Mouse (Mus musculus): ENCODE data around the gene Ovol3. TPM values are rescaled to one million over a fixed set of nuclear protein-coding genes. Genes with fewer than 3 reads are reported as not detected.
"Not testable (repeated sequence)": the region's sequence is repeated elsewhere in the genome, so short reads cannot be mapped to it uniquely, and the experiment has no call there.

Ovol3 gene
- polyA plus RNA-seq, 1 experiment from 2014 or later = not detected

DNA sequence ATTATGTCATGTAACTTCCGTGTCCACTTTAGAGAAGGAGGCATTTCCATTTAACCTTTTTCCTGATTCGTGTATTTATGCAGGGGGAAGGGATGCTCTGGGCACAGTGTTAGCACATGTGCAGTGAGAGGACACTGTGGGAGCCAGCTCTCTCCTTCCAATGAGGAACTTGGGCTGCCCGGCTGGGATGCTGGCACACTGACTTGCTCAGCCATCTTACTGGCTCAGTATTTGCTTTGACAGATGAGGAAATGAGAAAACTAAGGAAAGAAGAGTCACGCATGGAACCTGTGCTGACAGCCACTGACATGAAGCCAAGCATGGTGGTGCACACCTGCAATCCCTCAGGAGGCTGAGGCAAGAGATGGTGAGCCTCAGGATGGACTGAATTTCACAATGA lies 34.1 kb upstream of the Ovol3 start:
- no peak overlapping the region for H3K4me3 ChIP-seq (ENCODE audit: low read depth, low read length)
- peaks cover 13% of the 10 kb centered on the region for H3K36me3 ChIP-seq (ENCODE audit: control insufficient read depth, insufficient read depth, low read length)
- no peak overlapping the region for H3K27ac ChIP-seq (ENCODE audit: low read depth)
- DNase-seq (ENCODE audit: low spot score) = no peak
- no peak overlapping the region for H3K4me2 ChIP-seq (ENCODE audit: low read length)
- no peaks in the 10 kb centered on the region for H3K27me3 ChIP-seq (replicated peaks; ENCODE audit: control insufficient read depth, insufficient read depth, low read length)
- ATAC-seq (replicated peaks; ENCODE audit: low FRiP score, low TSS enrichment, low read depth) = no peak
- no peaks in the 10 kb centered on the region for H3K9me3 ChIP-seq (ENCODE audit: control insufficient read depth, low read length)
- 91% methylated on average over 4 of the region's 4 CpGs for WGBS
- no peaks in the 10 kb centered on the region for H3K4me1 ChIP-seq (replicated peaks; ENCODE audit: control insufficient read depth, insufficient read depth, low read length)
- H3K9ac ChIP-seq (ENCODE audit: low read length) = no peak overlapping the region

- H3K27ac ChIP-seq (ENCODE audit: low read depth) = no peak overlapping the region
- no peaks in the 10 kb centered on the region for H3K4me1 ChIP-seq (replicated peaks; ENCODE audit: control insufficient read depth, insufficient read depth, low read length)
- 86% methylated on average over 3 of the region's 3 CpGs for WGBS
- H3K27me3 ChIP-seq (replicated peaks; ENCODE audit: control insufficient read depth, insufficient read depth, low read length) = no peaks in the 10 kb centered on the region
- no peak overlapping the region for H3K4me3 ChIP-seq (ENCODE audit: low read depth, low read length)
- no peak for DNase-seq (ENCODE audit: low spot score)
- no peaks in the 10 kb centered on the region for H3K9me3 ChIP-seq (ENCODE audit: control insufficient read depth, low read length)
- ATAC-seq (replicated peaks; ENCODE audit: low FRiP score, low TSS enrichment, low read depth) = no peak
- H3K4me2 ChIP-seq (ENCODE audit: low read length) = no peak overlapping the region
- peaks cover 24% of the 10 kb centered on the region for H3K36me3 ChIP-seq (ENCODE audit: control insufficient read depth, insufficient read depth, low read length)
- no peak overlapping the region for H3K9ac ChIP-seq (ENCODE audit: low read length)
Observed at GRCm38 (mm10) chr7:30266780-30267179, 31.3 kb upstream of the Ovol3 start.

DNA sequence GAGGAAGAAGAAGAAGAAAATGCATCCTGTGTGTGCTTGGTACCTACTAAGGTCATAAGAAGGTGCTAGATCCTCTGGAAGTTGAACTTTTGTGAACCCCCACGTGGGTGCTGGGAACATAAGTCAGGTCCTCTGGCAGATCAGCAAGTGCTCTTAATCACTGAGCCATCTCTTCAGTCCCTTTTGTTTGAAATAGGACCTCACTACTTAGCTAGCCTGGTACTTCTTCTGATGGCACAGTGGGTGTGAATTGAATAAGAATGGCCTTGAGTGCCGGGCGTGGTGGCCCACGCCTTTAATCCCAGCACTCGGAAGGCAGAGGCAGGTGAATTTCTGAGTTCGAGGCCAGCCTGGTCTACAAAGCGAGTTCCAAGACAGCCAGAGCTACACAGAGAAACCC lies 30.4 kb upstream of the Ovol3 start:
- DNase-seq (ENCODE audit: low spot score) = no peak
- Histone ChIP-seq H3K36me3 (ENCODE audit: control insufficient read depth, insufficient read depth, low read length) (peaks cover 24% of the 10 kb centered on the region), H3K4me2 (ENCODE audit: low read length) (no peak overlapping the region), H3K27ac (ENCODE audit: low read depth) (no peak overlapping the region), H3K9ac (ENCODE audit: low read length) (no peak overlapping the region), H3K27me3 (replicated peaks; ENCODE audit: control insufficient read depth, insufficient read depth, low read length) (no peaks in the 10 kb centered on the region), H3K9me3 (ENCODE audit: control insufficient read depth, low read length) (no peaks in the 10 kb centered on the region), H3K4me3 (ENCODE audit: low read depth, low read length) (no peak overlapping the region), H3K4me1 (replicated peaks; ENCODE audit: control insufficient read depth, insufficient read depth, low read length) (no peaks in the 10 kb centered on the region)
- 85% methylated on average over 7 of the region's 7 CpGs for WGBS
- no peak for ATAC-seq (replicated peaks; ENCODE audit: low FRiP score, low TSS enrichment, low read depth)

DNA sequence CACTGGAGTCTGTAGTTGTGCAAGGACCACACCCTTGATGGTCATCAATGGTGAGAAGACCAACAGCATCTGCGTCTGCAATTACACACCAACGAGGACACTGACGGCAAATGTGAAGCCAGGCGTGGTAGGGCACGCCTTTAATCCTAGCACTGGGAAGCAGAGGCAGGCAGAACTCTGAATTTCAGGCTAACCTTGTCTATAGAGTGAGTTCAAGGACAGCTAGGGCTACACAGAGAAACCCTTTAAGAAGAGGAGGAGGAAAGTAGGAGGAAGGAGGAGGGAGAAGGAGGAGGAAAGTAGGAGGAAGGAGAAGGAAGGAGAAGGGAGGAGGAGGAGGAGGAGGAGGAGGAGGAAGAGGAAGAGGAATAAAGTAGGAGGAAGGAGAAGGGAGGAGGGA lies 30.0 kb upstream of the Ovol3 start:
- no peak overlapping the region for H3K4me3 ChIP-seq (ENCODE audit: low read depth, low read length)
- no peak overlapping the region for H3K4me2 ChIP-seq (ENCODE audit: low read length)
- H3K9ac ChIP-seq (ENCODE audit: low read length) = no peak overlapping the region
- no peak for DNase-seq (ENCODE audit: low spot score)
- no peaks in the 10 kb centered on the region for H3K9me3 ChIP-seq (ENCODE audit: control insufficient read depth, low read length)
- ATAC-seq (replicated peaks; ENCODE audit: low FRiP score, low TSS enrichment, low read depth) = no peak
- WGBS = 93% methylated on average over 5 of the region's 5 CpGs
- H3K27ac ChIP-seq (ENCODE audit: low read depth) = no peak overlapping the region
- H3K27me3 ChIP-seq (replicated peaks; ENCODE audit: control insufficient read depth, insufficient read depth, low read length) = no peaks in the 10 kb centered on the region
- no peaks in the 10 kb centered on the region for H3K4me1 ChIP-seq (replicated peaks; ENCODE audit: control insufficient read depth, insufficient read depth, low read length)
- H3K36me3 ChIP-seq (ENCODE audit: control insufficient read depth, insufficient read depth, low read length) = peaks cover 24% of the 10 kb centered on the region

DNA sequence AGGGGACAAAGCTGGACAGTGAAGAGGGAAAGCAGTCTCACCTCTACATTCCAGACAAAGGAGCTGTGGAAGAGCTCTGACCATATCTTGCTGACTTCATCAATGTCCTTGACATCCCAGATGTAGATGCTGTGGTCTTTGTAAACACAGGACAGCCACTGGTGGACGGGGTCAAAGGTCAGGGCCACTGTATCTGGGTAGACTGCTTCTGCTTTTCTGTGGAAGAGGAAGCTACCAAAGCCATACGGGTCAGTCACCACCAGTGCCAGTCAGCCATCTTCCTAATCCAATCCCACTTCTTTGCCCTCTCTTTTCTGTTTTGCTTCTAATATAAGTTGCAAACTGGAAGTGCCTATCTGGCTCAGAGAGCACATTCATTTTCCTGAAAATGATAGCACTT lies 29.5 kb upstream of the Ovol3 start:
- ATAC-seq (replicated peaks; ENCODE audit: low FRiP score, low TSS enrichment, low read depth) (no peak), DNase-seq (ENCODE audit: low spot score) (no peak)
- no peaks in the 10 kb centered on the region for H3K27me3 ChIP-seq (replicated peaks; ENCODE audit: control insufficient read depth, insufficient read depth, low read length)
- no peak overlapping the region for H3K4me3 ChIP-seq (ENCODE audit: low read depth, low read length)
- H3K9ac ChIP-seq (ENCODE audit: low read length) = no peak overlapping the region
- H3K36me3 ChIP-seq (ENCODE audit: control insufficient read depth, insufficient read depth, low read length) = peaks cover 20% of the 10 kb centered on the region
- no peaks in the 10 kb centered on the region for H3K9me3 ChIP-seq (ENCODE audit: control insufficient read depth, low read length)
- H3K4me2 ChIP-seq (ENCODE audit: low read length) = no peak overlapping the region
- H3K4me1 ChIP-seq (replicated peaks; ENCODE audit: control insufficient read depth, insufficient read depth, low read length) = no peaks in the 10 kb centered on the region
- WGBS = 73% methylated on average over 2 of the region's 2 CpGs
- no peak overlapping the region for H3K27ac ChIP-seq (ENCODE audit: low read depth)

DNA sequence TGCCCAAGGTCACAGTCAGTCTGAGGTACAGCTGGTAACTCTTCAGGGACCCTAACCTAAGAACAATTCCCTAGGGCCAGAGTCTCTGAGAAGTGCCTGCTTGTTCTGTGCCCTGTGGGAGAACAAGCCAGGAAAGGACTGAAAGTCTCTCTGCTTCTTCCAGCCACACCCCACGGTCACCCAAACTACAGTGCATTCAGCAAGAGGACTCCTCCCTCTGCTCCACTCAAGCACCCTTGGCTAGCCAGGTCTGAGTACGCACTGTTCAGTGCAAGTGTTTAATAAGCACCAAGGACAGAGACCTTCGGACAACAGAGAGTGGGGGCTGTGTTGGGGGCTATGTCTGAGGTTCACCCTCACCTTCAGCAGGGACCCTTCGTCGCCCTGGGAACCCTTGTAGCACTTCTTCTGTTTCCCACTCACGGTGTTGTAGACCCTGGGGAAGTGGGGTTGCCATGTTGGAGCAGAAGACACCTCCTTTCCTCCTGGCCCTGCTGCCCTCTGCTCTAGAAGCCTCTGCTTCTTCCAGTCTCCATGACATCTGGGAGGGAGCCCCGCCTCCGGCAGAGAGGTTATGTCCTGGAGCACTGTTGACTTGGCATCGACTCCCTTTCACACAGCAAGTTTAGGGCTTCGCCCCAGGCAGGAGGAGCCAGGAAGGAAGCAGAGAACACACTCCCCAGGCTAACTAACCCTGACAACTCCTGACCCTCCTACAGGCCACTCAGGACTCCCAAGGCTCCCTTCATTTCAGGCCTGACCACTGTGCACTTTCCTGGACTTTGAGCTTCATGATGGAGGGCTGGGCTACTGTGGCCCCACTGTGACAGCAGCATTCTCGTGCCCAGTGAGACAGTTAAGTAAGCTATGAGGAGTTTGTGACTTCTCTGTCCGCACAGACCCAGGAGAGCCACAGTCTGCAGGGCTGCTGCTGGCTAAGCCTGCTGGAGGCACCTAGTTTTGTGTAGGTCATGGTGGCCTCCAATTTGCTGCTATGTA lies 16.7 kb upstream of the Ovol3 start:
- Histone ChIP-seq H3K4me3 (ENCODE audit: low read depth, low read length) (no peak overlapping the region), H3K9me3 (ENCODE audit: control insufficient read depth, low read length) (no peaks in the 10 kb centered on the region), H3K27me3 (replicated peaks; ENCODE audit: control insufficient read depth, insufficient read depth, low read length) (no peaks in the 10 kb centered on the region), H3K27ac (ENCODE audit: low read depth) (no peak overlapping the region), H3K4me1 (replicated peaks; ENCODE audit: control insufficient read depth, insufficient read depth, low read length) (no peaks in the 10 kb centered on the region), H3K9ac (ENCODE audit: low read length) (no peak overlapping the region), H3K36me3 (ENCODE audit: control insufficient read depth, insufficient read depth, low read length) (peaks cover 4% of the 10 kb centered on the region; the same call in 1 of the 2 replicates), H3K4me2 (ENCODE audit: low read length) (no peak overlapping the region)
- ATAC-seq (replicated peaks; ENCODE audit: low FRiP score, low TSS enrichment, low read depth) (no peak; the same call in 1 of the 2 replicates), DNase-seq (ENCODE audit: low spot score) (no peak)
- WGBS = 75% methylated on average over 12 of the region's 12 CpGs

- DNase-seq (ENCODE audit: low spot score); H3K27ac ChIP-seq (ENCODE audit: low read depth); H3K27me3 ChIP-seq (replicated peaks; ENCODE audit: control insufficient read depth, insufficient read depth, low read length); H3K4me2 ChIP-seq (ENCODE audit: low read length); H3K4me3 ChIP-seq (ENCODE audit: low read depth, low read length); H3K4me1 ChIP-seq (replicated peaks; ENCODE audit: control insufficient read depth, insufficient read depth, low read length); ATAC-seq (replicated peaks; ENCODE audit: low FRiP score, low TSS enrichment, low read depth); H3K9me3 ChIP-seq (ENCODE audit: control insufficient read depth, low read length); H3K9ac ChIP-seq (ENCODE audit: low read length): not testable (repeated sequence)
- peaks cover 28% of the 10 kb centered on the region for H3K36me3 ChIP-seq (ENCODE audit: control insufficient read depth, insufficient read depth, low read length)
- WGBS = 80% methylated on average over 3 of the region's 3 CpGs
Observed at GRCm38 (mm10) chr7:30237374-30237773, 1.8 kb upstream of the Ovol3 start.

DNA sequence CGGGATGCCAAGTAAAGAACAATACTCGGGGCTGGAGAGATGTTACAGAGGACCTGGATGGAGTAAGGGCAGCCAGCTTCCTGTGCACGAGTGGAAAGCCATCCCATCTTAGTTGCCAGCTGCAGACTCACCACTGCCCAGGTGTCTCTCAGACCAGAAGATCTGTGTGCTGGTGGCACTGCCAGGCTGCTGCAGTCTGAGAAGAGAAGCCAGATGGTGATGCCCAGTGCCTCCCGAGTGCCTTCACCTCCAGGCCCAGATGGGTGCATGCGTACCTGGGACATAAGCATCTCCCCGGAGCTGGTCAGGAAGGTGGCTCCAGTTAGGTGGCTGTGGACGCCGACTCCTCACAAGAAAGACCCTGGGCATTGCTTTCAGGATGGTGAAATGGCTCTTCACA lies 434 bp downstream of the Ovol3 start:
- no peak for DNase-seq (ENCODE audit: low spot score)
- H3K4me2 ChIP-seq (ENCODE audit: low read length) = no peak overlapping the region
- WGBS = 91% methylated on average over 8 of the region's 8 CpGs
- no peak overlapping the region for H3K4me3 ChIP-seq (ENCODE audit: low read depth, low read length)
- peaks cover 16% of the 10 kb centered on the region; the same call in 1 of the 2 replicates for H3K36me3 ChIP-seq (ENCODE audit: control insufficient read depth, insufficient read depth, low read length)
- H3K27me3 ChIP-seq (replicated peaks; ENCODE audit: control insufficient read depth, insufficient read depth, low read length) = no peaks in the 10 kb centered on the region
- H3K27ac ChIP-seq (ENCODE audit: low read depth) = no peak overlapping the region
- no peaks in the 10 kb centered on the region for H3K9me3 ChIP-seq (ENCODE audit: control insufficient read depth, low read length)
- peaks cover 6% of the 10 kb centered on the region for H3K4me1 ChIP-seq (replicated peaks; ENCODE audit: control insufficient read depth, insufficient read depth, low read length)
- no peak for ATAC-seq (replicated peaks; ENCODE audit: low FRiP score, low TSS enrichment, low read depth)
- no peak overlapping the region for H3K9ac ChIP-seq (ENCODE audit: low read length)
